Mouse (Mus musculus) CH12.LX (cell line): ENCODE measurements at regions not wholly inside any gene's neighbourhood (a gene's known extent, or its start where the extent isn't known, plus 50 kb on each side); places are given as distances from the start of the nearest gene placed in this dataset.

ENCODE experiments used
- DNase-seq: peaks from one replicate; pipeline ENCODE4 v3.0.0-alpha.2; 2013; ENCODE audit errors: extremely low read depth
- H3K27ac ChIP-seq: 2 replicates; pipeline ENCODE4 v1.5.1; 2012; ENCODE audit warnings: low read depth, mild to moderate bottlenecking, control low read depth, moderate library complexity; ENCODE audit not compliant: insufficient read depth
- H3K27me3 ChIP-seq: replicated peaks from 2 replicates; pipeline ENCODE3; 2012; ENCODE audit warnings: inconsistent platforms
- H3K36me3 ChIP-seq, 2 experiments: replicated peaks in 1 of 2; 2 replicates each; pipeline versions ENCODE3 to v1.6.1; 2012; ENCODE audit warnings: inconsistent platforms in 1 of 2, low read length in 1 of 2, mild to moderate bottlenecking in 1 of 2, mixed read lengths in 1 of 2, moderate library complexity in 1 of 2; ENCODE audit not compliant: control insufficient read depth in 1 of 2, insufficient read depth in 1 of 2
- H3K4me1 ChIP-seq, 2 experiments: 2 replicates each; pipeline ENCODE4 v1.6.1; 2012; ENCODE audit warnings: inconsistent platforms in 1 of 2, moderate library complexity in 1 of 2; ENCODE audit not compliant: insufficient read depth in 2 of 2, control insufficient read depth in 1 of 2
- H3K4me2 ChIP-seq: 2 replicates; pipeline ENCODE4 v1.6.1; 2012; ENCODE audit warnings: low read depth, mild to moderate bottlenecking, control low read depth; ENCODE audit not compliant: poor library complexity, insufficient read depth, severe bottlenecking
- H3K4me3 ChIP-seq, 3 experiments: fragments of 150-350 bp in 1 of 3; sonication (generic) in 1 of 3; replicated peaks in 1 of 3; 2 replicates each; pipeline versions ENCODE3 to v1.5.1; 2011 to 2012; ENCODE audit warnings: low read depth in 2 of 3, low read length in 2 of 3, mild to moderate bottlenecking in 2 of 3, moderate library complexity in 2 of 3, control low read depth in 1 of 3, improper control_type of control experiment in 1 of 3, inconsistent platforms in 1 of 3, mixed read lengths in 1 of 3; ENCODE audit not compliant: poor library complexity in 1 of 3
- H3K79me2 ChIP-seq: replicated peaks from 2 replicates; pipeline ENCODE4 v1.6.1; 2012; ENCODE audit warnings: mild to moderate bottlenecking, moderate library complexity; ENCODE audit not compliant: control insufficient read depth, poor library complexity, insufficient read depth, severe bottlenecking; ENCODE audit errors: extremely low read depth
- H3K9ac ChIP-seq: 2 replicates; pipeline ENCODE4 v1.6.1; 2012; ENCODE audit warnings: low read depth, mild to moderate bottlenecking, control low read depth, moderate library complexity; ENCODE audit not compliant: insufficient read depth
- H3K9me3 ChIP-seq: replicated peaks from 2 replicates; pipeline ENCODE3; 2012; ENCODE audit warnings: low read length, inconsistent platforms, mixed read lengths
- CHD1 ChIP-seq: IDR thresholded peaks from 2 replicates; pipeline ENCODE4 v1.6.1; 2012; ENCODE audit warnings: low read depth, low read length, improper control_type of control experiment, inconsistent platforms
- CTCF ChIP-seq, 2 experiments: IDR thresholded peaks in 1 of 2; conservative IDR thresholded peaks in 1 of 2; 2 replicates each; pipeline ENCODE4 v1.5.1; 2011 to 2012; ENCODE audit warnings: low read depth in 2 of 2, low read length in 2 of 2, improper control_type of control experiment in 1 of 2, inconsistent platforms in 1 of 2, mild to moderate bottlenecking in 1 of 2, moderate library complexity in 1 of 2
- ELF1 ChIP-seq: IDR thresholded peaks from 2 replicates; pipeline ENCODE4 v1.6.1; 2014; ENCODE audit warnings: low read depth, mild to moderate bottlenecking, inconsistent platforms, low read length, improper control_type of control experiment
- ETS1 ChIP-seq: conservative IDR thresholded peaks from 2 replicates; pipeline ENCODE4 v1.6.1; 2012; ENCODE audit warnings: low read depth, mild to moderate bottlenecking, inconsistent platforms, low read length, improper control_type of control experiment, moderate library complexity
- GABPA ChIP-seq: IDR thresholded peaks from 2 replicates; pipeline ENCODE4 v1.6.1; 2012; ENCODE audit warnings: low read depth, low read length, improper control_type of control experiment, inconsistent platforms; ENCODE audit not compliant: insufficient replicate concordance
- HCFC1 ChIP-seq: IDR thresholded peaks from 2 replicates; pipeline ENCODE4 v1.6.1; 2012; ENCODE audit warnings: low read depth, mild to moderate bottlenecking, inconsistent platforms, low read length, improper control_type of control experiment
- IRF4 ChIP-seq: IDR thresholded peaks from 2 replicates; pipeline ENCODE4 v1.6.1; 2014; ENCODE audit warnings: low read depth, mild to moderate bottlenecking, inconsistent platforms, low read length, improper control_type of control experiment
- MAFK ChIP-seq: IDR thresholded peaks from 2 replicates; pipeline ENCODE4 v1.6.1; 2011; ENCODE audit warnings: low read length, improper control_type of control experiment; ENCODE audit not compliant: insufficient replicate concordance
- MAZ ChIP-seq: IDR thresholded peaks from 2 replicates; pipeline ENCODE4 v1.6.1; 2012; ENCODE audit warnings: low read depth, mild to moderate bottlenecking, inconsistent platforms, low read length, improper control_type of control experiment, moderate library complexity
- MYC ChIP-seq: IDR thresholded peaks from 2 replicates; pipeline ENCODE4 v1.6.1; 2011; ENCODE audit warnings: low read depth, mild to moderate bottlenecking, improper control_type of control experiment, low read length
- NRF1 ChIP-seq: IDR thresholded peaks from 2 replicates; pipeline ENCODE4 v1.6.1; 2014; ENCODE audit warnings: low read depth, mild to moderate bottlenecking, inconsistent platforms, low read length, improper control_type of control experiment, moderate library complexity
- PAX5 ChIP-seq: IDR thresholded peaks from 2 replicates; pipeline ENCODE4 v1.6.1; 2012; ENCODE audit warnings: low read length, inconsistent platforms, mixed read lengths
- POLR2A ChIP-seq: IDR thresholded peaks from 2 replicates; pipeline ENCODE4 v1.6.1; 2011; ENCODE audit warnings: low read depth, mild to moderate bottlenecking, improper control_type of control experiment, low read length
- POLR2AphosphoS2 ChIP-seq: IDR thresholded peaks from 2 replicates; pipeline ENCODE4 v1.6.1; 2011; ENCODE audit warnings: low read depth, low read length, improper control_type of control experiment
- RCOR1 ChIP-seq: conservative IDR thresholded peaks from 2 replicates; pipeline ENCODE4 v1.6.1; 2012; ENCODE audit warnings: low read depth, mild to moderate bottlenecking, inconsistent platforms, low read length, improper control_type of control experiment
- SIN3A ChIP-seq: IDR thresholded peaks from 2 replicates; pipeline ENCODE4 v1.6.1; 2012; ENCODE audit warnings: low read length, improper control_type of control experiment, inconsistent platforms
- SMC3 ChIP-seq: IDR thresholded peaks from 2 replicates; pipeline ENCODE4 v1.6.1; 2011; ENCODE audit warnings: low read depth, low read length, improper control_type of control experiment
- TCF12 ChIP-seq: IDR thresholded peaks from 2 replicates; pipeline ENCODE4 v1.6.1; 2014; ENCODE audit warnings: low read depth, mild to moderate bottlenecking, inconsistent platforms, low read length, improper control_type of control experiment
- USF1 ChIP-seq: IDR thresholded peaks from 2 replicates; pipeline ENCODE4 v1.6.1; 2014; ENCODE audit warnings: low read depth, mild to moderate bottlenecking, inconsistent platforms, low read length, improper control_type of control experiment
- ZC3H11A ChIP-seq: IDR thresholded peaks from 2 replicates; pipeline ENCODE4 v1.6.1; 2012; ENCODE audit warnings: low read depth, mild to moderate bottlenecking, inconsistent platforms, low read length, improper control_type of control experiment
- dilution Hi-C: fragments of 300-500 bp; cut with MboI; formaldehyde crosslinking; loops from 2 replicates; pipeline ENCODE4 v1.14.3; 2020; ENCODE audit warnings: low sequenced_read_pairs; ENCODE audit not compliant: extremely low pct_unique_long_range_greater_than_20kb, extremely low pct_ligation_motif_present
- in situ Hi-C: fragments of 300-500 bp; cut with MboI; formaldehyde crosslinking; loops from 3 replicates; pipeline ENCODE4 v1.14.3; 2019; ENCODE audit warnings: low sequenced_read_pairs, low pct_ligation_motif_present, low pct_unique_long_range_greater_than_20kb, mixed read lengths

DNA sequence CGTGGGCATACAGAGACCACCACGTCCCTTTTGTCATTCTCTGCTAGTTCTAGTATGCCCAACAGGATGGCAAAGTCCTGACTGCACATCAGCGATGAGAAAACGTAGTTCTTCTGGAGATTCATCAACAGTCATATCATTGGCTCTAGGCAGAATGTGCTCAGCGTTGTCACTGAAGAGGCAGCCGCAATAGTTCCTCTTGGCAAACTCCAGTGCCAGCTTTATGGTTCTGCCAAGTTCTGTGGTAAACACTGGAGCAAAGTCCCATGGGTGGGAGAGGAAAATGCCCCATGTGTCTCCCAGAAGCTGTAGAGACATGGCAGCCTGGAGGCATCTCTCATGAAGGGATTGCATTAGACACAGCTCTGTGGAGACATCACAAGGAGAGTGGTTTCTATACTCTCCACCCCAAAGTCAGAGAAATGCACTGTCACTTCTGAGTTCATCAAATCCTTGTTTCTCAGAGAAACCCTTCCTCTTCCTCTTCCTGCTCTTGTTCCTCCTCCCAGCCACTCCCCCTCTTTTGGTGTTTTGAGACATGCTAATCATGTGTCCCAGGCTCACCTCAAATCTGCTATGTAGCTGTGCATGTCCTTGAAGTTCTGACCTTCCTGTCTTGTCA is 54.6 kb upstream of the Ugp2 start:
- Histone ChIP-seq H3K9me3 (no peaks in the 10 kb centered on the region), H3K79me2 (no peaks in the 10 kb centered on the region)
- dilution Hi-C loops: no loop called here
- TF ChIP-seq MAZ: no peak
- no peak for TF ChIP-seq TCF12
- no peak for TF ChIP-seq USF1
- no peak for TF ChIP-seq PAX5
- no peak for TF ChIP-seq MYC
- 0 out of 2 replicates have a peak, but pooled peaks have one; percentile 12 for TF ChIP-seq ELF1
- TF ChIP-seq, all 38 proteins: peak for 1
- no peaks in the 10 kb centered on the region for H3K36me3 ChIP-seq
- no peak overlapping the region for H3K4me2 ChIP-seq
- no peaks in the 10 kb centered on the region for H3K27me3 ChIP-seq
- no peak overlapping the region for H3K9ac ChIP-seq
- peak; percentile 6 for DNase-seq
- H3K27ac ChIP-seq: no peak overlapping the region
- in situ Hi-C loops: no loop called here
- H3K4me1 ChIP-seq: peaks cover 3 to 8% of the 10 kb centered on the region in 2 experiments; a peak in 2 of 4 replicates
- no peak overlapping the region for H3K4me3 ChIP-seq

- Histone ChIP-seq H3K4me3 (no peak overlapping the region), H3K79me2 (no peaks in the 10 kb centered on the region), H3K9me3 (no peaks in the 10 kb centered on the region), H3K27ac (no peak overlapping the region), H3K9ac (no peak overlapping the region), H3K27me3 (no peaks in the 10 kb centered on the region), H3K36me3 (no peaks in the 10 kb centered on the region), H3K4me1 (peaks cover 3 to 8% of the 10 kb centered on the region in 2 experiments; a peak in 2 of 4 replicates), H3K4me2 (no peak overlapping the region)
- dilution Hi-C loops (no loop called here), in situ Hi-C loops (no loop called here)
- no peak for TF ChIP-seq MAFK
- no peak for TF ChIP-seq HCFC1
- TF ChIP-seq MAZ: no peak
- no peak for TF ChIP-seq SMC3
- TF ChIP-seq IRF4: no peak
- TF ChIP-seq SIN3A: no peak
- no peak for TF ChIP-seq NRF1
- TF ChIP-seq RCOR1: no peak
- no peak for TF ChIP-seq POLR2A
- no peak for TF ChIP-seq GABPA
- no peak for TF ChIP-seq CTCF (conservative IDR thresholded peaks at IDR 0.05 in 1 of 2, IDR thresholded peaks at IDR 0.05 in 1 of 2; ENCODE audit: low read depth in 2 of 2, low read length in 2 of 2)
- TF ChIP-seq MYC: no peak
- no peak for TF ChIP-seq ZC3H11A
- TF ChIP-seq ETS1: no peak
- no peak for TF ChIP-seq CHD1
- no peak for TF ChIP-seq PAX5
- no peak for TF ChIP-seq POLR2AphosphoS2
- no peak for DNase-seq
These were observed 53.3 kb upstream of the Ugp2 start for GRCm38 (mm10) chr11:21424345-21424744.
